Mouse (Mus musculus) NIH3T3 (cell line): ENCODE results near the gene Cwc22.

Experiments used
- DNase-seq: peaks from one replicate; pipeline ENCODE4 v3.0.0-alpha.2; 2012; ENCODE audit warnings: low read depth

Gene Cwc22

GRCm38 (mm10) chr2:77875516-77875915 is 70.7 kb downstream of the Cwc22 start:
- no peak for DNase-seq

DNA sequence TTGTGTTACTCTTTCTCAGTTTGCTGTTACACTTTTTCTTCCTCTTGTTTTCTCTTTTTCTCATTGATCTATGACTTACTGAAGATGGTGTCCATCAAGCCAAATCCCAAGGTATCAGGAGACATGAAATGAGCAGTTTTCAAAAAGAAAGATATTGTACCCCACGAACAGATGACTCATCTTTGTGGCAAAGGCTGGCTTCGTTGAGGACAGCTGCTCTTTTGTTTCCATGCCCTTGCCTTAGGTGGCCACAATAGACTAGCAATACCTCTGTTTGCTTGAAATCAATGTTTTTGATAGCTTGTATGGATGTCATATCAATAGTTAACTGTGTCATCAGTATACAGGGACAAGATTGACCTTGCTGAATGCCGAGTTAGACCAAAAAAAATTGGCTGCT is 71.5 kb downstream of the Cwc22 start:
- DNase-seq, result no peak

DNA sequence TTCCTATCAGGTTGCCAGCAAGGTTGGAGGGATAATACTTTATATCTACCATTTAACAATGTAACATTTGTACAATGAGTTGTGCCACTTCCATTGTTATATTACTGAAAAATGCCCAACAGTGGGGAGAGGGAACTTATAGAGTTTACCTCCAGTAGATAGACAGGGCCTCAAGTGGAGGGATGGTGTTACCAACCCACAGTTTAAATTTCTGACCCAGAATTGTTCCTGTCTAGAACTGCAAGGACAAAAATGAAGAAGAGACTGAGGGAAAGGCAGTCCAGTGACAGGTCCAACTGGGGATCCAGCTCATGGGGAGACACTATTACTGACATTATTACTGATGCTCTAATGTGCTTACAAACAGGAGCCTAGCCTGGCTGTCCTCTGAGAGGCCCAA is 72.4 kb downstream of the Cwc22 start:
- no peak for DNase-seq

- no peak for DNase-seq
Measured at GRCm38 (mm10) chr2:77872676-77873075, 73.5 kb downstream of the Cwc22 start.

GRCm38 (mm10) chr2:77871146-77871545 is 75.0 kb downstream of the Cwc22 start:
- no peak for DNase-seq

GRCm38 (mm10) chr2:77869729-77870280 is 76.4 kb downstream of the Cwc22 start:
- DNase-seq, result no peak

DNA sequence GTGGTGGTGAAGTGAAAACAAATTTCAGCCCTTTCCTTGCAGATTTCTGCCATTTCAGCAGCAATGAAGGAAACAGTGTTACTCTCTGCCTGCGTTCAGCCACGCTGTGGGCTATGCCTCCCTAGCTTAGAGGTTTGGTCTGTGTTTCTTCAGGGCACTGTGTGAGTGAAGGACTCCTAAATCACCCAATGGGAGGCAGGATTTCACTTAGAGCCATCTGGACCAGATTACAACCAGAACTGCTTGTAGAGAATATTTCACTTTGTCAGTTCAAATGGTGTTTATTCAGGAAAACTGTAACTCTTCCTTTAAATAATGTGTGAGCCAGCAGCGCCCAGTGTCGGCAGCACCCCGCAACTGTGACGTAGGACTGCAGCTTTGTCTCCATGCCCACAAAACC is 82.2 kb downstream of the Cwc22 start:
- DNase-seq, result no peak

DNA sequence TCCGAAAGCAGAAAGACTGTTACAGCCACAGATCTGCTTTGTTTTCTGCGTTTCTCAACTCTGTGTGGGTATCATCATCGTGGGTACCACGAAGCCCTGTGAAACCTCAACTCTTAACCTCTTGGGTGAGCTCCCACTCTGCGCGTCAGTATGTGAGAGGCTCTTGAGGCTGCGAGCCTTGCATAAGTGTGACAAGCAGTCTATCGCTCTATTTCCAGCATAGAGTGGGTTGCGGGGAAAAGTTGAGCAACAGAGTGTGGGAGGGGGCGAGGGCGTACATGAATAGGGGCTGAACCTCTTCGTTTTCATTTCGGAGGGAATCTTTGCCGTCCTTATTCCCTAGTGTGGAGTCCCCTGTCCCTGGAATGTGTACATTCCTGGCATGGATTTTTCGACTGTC is 82.7 kb downstream of the Cwc22 start:
- no peak for DNase-seq

DNA sequence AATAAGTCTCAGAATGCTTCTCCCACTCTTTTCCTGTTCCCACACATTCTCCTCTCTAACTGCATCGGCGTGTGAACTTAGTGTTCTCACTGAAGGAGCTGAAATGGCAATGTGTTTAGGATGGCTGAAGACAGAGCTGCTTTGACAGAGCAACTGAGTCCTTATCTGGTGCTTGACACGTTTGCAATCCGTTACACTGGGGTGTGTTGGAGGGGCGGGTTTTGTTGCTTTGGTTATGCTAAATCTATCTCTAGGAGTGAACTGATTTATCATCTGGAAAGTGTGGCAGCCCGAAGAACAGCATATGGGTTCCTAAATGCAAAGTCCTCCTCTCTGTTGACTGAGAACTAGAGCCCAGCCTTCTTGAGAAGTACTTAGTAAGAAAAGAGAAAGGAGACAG is 104.7 kb downstream of the Cwc22 start:
- DNase-seq, result no peak

DNA sequence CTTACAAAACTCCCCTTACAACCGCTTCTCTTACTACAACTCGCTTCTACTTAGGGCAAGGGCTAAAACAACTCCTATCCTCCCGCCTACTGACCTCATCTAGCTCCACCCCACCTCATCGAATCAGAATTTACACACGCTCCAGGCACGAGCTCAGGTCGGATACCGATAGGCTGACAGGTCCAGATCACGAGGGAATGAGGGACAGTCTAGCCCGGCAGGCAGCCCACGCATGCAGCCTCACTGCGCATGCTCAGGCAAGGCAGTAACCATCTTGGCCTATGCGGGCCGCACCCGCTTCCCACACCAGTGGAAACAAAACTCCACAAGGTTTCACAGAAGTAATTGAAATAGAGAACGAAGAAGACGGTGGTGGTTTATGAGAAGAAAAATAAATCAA is 106.6 kb downstream of the Cwc22 start:
- DNase-seq, result no peak

DNA sequence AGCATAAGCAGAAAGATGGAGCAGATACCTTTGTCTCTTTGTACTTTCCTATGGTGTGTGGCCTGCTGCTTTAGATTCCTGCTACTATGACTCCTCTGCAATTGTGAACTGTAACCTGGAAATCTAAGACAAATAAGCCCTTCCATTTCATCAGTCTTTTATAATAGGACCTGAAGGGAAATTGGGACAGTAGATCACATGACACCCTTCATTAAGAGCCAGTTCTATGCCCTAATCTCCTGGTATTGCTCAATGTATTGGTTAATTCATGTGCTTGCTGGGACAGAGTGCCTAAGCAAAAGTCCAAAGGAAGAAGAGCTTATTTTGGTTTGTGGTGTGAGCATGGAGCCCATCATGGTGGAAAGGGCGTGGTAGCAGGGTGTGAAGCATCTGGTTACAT is 107.5 kb downstream of the Cwc22 start:
- no peak for DNase-seq

DNA sequence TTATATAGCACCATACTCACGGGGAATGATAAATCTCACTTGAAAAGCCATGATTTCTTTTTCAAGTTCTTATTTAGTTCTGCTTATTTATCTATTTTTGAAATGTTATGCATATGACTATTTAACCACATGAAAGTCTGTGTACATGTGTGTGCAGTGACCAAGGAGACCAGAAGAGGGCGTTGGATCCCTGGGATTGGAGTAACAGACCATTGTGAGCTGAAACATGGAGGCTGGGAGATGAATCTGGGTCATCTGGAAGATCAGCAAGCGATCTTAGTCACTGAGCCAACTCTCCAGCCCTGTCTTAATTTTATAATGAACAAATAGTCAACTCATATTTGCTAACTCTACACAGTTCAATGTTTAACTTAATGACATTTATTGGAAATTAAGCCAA is 110.4 kb downstream of the Cwc22 start:
- DNase-seq, result no peak
